Mouse (Mus musculus): ENCODE measurements around the gene Exph5.

DNA sequence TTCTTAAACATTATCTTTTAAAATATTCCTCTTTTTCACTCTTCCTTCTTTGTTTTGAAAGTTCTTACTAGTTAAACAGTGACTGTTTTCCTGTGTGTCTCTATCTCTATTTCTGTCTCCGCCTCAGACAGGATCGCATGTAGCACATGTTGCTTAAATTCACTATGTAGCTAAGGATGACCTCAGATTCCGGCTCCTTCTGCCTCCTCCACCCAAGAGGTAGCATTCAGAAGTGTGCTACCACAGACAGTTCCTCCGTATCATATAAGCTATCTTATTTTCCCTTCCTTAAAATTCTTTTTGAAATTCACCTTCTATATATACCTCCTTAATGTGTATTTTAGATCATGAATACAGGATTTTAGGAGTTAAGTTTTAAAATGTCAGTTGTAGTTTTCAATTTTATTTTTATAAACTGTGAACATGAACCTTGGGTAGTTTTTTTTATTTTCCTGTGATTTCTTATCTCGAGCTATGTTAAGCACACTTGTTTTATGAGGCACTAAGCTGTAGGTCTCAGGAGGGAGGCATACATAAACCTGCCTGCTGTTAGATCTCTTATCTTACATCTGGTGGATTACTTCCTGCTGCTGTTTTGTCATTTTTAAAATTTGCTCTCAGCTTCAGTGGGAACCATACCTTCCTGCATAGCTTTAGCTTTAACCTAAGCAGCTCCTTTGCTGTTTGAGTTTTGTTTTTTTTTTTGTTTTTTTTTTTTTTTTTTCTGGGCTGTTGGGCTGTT lies 30.0 kb upstream of the Exph5 start:
- TF ChIP-seq POLR2A (IDR thresholded peaks at IDR 0.05; ENCODE audit: low read depth, low read length): no peak
- no peak for TF ChIP-seq CTCF (conservative IDR thresholded peaks at IDR 0.05; ENCODE audit: insufficient read depth, insufficient read length, low read depth, low read length)

Measured in kidney, adult 2 months (tissue).